Mouse (Mus musculus) heart, adult 18-20 months (tissue): ENCODE measurements around the gene Phf11a. TPM values are rescaled to one million over a fixed set of nuclear protein-coding genes. Genes with fewer than 3 reads are reported as not detected.
"Not testable (repeated sequence)": the region's sequence is repeated elsewhere in the genome, so short reads cannot be mapped to it uniquely, and the experiment has no call there.

Experiments used
- DNase-seq, 2 experiments: peaks; one replicate each; pipeline ENCODE4 v3.0.0; 2021 to 2022; ENCODE audit warnings: mixed read lengths in 1 of 2
- long read RNA-seq, 2 experiments: library from polyadenylated mRNA; stranded (forward); transcript quantifications; one replicate each; pipeline ENCODE4 v2.0.0; 2021
- total RNA-seq, 2 experiments: library from RNA; stranded (reverse); gene quantifications; 2 replicates each; pipeline ENCODE4 v1.2.3; 2021

Phf11a gene
- under 1 TPM; 0.35 to 0.46 TPM for total RNA-seq
- long read RNA-seq, experiment 1 = 0 reads
- long read RNA-seq, experiment 2 = 0 reads

DNA sequence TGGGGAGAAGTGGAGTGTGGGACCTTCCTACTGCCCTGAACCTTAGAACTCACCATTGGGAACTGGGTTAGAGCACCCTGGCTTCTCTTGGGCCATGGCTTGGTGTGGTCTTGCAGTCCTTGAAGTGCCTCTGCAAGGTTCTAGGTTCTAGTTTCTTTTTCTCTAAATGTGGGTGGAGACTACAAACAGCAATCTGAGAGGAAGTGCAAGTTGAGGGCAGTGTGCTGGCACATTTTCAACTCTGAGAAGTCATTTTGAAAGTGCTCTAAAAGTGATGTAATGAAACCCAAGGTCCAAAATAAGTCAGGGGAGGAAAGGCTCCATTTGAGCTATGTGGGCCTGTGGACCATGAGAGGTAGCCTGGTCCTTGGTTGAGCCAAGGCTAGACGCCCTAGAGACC, at the start of gene Phf11a:
Gene Phf11a (minus strand): TSS at position 132 of the 400 bp plus-strand sequence.
- DNase-seq = peak; percentile 4 to 42

- peak; percentile 18 to 44 for DNase-seq
Measured at GRCm38 (mm10) chr14:59341189-59341588, 43.9 kb upstream of the Phf11a start, which contains the start of gene Phf11b. Gene Phf11b, minus strand, starts transcription at chr14:59341351.

DNA sequence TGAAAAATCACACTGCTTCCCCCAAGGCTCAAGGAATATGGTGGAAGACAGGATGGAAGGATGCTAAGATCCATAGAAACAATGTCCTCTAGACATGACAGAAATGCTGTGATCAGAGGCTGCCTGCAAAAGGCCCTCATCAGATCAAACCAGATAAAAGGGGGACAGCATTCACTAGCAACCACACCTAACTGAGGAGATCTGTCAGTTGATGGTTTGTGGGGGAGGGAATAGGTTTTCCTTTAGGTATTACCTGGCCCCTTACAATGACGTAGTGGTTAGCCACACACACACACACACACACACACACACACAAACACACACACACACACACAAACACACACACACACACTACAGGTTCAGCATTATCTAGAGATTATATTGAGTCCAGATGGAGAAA, 42.2 kb upstream of the Phf11a start:
- DNase-seq = no peak

GRCm38 (mm10) chr14:59336056-59336455, 38.7 kb upstream of the Phf11a start:
- not testable (repeated sequence) for DNase-seq

GRCm38 (mm10) chr14:59330499-59330898, 33.2 kb upstream of the Phf11a start:
- DNase-seq = peak; percentile 5 to 21

GRCm38 (mm10) chr14:59319970-59320369, 22.6 kb upstream of the Phf11a start:
- DNase-seq = not testable (repeated sequence)

GRCm38 (mm10) chr14:59319036-59319435, 21.7 kb upstream of the Phf11a start:
- not testable (repeated sequence) for DNase-seq

- not testable (repeated sequence) for DNase-seq
Measured at GRCm38 (mm10) chr14:59291769-59292168, 5.6 kb downstream of the Phf11a start.

DNA sequence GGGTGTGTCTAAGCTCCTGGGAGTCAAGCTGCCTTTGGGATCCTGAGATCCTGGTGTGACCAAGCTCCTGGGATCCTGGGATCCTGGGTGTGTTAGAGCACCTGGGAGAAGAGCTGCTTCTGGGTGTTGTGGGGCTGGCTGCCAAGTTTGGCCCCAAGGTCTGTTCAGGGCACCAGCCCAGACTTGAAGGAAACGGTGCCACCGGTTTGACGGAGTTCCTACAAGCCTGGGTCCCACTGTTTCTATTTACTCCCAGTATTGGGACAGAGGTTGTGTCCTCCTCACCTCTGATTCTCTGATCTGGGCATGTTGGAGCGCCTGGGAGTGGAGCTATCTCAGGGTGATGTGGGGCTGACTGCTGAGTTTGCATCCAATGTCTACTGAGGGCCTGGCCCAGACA, 22.4 kb downstream of the Phf11a start:
- not testable (repeated sequence) for DNase-seq

DNA sequence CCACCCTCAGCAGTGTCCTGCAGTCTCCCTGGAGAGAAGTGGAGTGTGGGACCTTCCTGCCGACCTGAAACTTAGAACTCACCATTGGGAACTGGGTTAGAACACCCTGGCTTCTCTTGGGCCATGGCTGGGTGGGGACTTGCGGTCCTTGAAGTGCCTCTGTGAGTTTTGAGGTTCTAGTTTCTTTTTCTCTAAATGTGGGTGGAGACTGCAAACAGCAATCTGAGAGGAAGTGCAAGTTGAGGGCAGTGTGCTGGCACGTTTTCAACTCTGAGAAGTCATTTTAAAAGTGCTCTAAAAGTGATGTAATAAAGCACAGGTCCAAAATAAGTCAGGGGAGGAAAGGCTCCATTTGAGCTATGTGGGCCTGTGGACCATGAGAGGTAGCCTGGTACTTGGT, 37.3 kb downstream of the Phf11a start, which contains the start of gene Gm6904:
Gene Gm6904 (minus strand): TSS at position 161 of the 400 bp plus-strand sequence.
- peak; percentile 19 to 47 for DNase-seq

GRCm38 (mm10) chr14:59255861-59256260, 41.5 kb downstream of the Phf11a start:
- not testable (repeated sequence) for DNase-seq

GRCm38 (mm10) chr14:59250350-59250749, 47.0 kb downstream of the Phf11a start:
- DNase-seq = not testable (repeated sequence)

GRCm38 (mm10) chr14:59233635-59234034, 63.7 kb downstream of the Phf11a start:
- DNase-seq = no peak

DNA sequence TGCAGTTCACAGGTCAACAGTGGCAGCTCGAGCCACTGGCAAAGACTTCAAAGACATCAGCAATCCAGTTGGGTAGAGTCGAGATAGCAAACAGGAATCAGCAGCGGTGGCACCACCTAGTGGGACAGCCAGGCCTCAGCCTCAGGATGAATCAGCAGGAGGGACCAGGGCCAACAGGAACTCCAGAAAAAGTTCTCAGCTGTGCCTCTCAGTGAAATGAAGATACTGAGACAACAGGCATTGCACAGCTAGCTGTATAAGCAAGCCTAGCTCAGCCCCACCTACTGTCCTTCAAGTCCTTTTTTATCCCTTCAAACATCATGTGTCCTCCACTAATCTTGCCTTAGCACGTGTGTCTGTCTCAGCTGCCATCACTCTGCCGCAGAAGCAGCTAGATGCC, 65.3 kb downstream of the Phf11a start:
- peak; percentile 17 to 29 for DNase-seq

GRCm38 (mm10) chr14:59230331-59230966, 66.9 kb downstream of the Phf11a start:
- DNase-seq = no peak

GRCm38 (mm10) chr14:59229822-59230221, 67.5 kb downstream of the Phf11a start:
- DNase-seq = no peak

Other genes with a start within 250 kb of the Phf11a start
- gene 1700129C05Rik, start 154.6 kb downstream of the Phf11a start, total RNA-seq = not detected
- gene Gm5142, start 118.8 kb downstream of the Phf11a start, total RNA-seq = not detected
- gene Rcbtb1, start 96.3 kb downstream of the Phf11a start, total RNA-seq = 10 to 100 TPM; 13.7 to 14.2 TPM
- not detected for gene Gm6904, start 37.3 kb downstream of the Phf11a start, total RNA-seq
- under 1 TPM; 0.77 to 0.98 TPM for gene Phf11b, start 43.8 kb upstream of the Phf11a start, total RNA-seq
- gene Phf11d, start 67.9 kb upstream of the Phf11a start, total RNA-seq = 1 to 10 TPM; 5.0 to 5.6 TPM
- 1 to 10 TPM in 1 of 2 experiments, under 1 TPM in 1; 0.65 to 1.2 TPM for gene Phf11c, start 97.9 kb upstream of the Phf11a start, total RNA-seq
- gene Setdb2, start 143.4 kb upstream of the Phf11a start, total RNA-seq = 10 to 100 TPM in 1 of 2 experiments, 1 to 10 TPM in 1; 5.4 to 10.1 TPM
- 10 to 100 TPM; 22.0 TPM for gene Cab39l, start 143.4 kb upstream of the Phf11a start, total RNA-seq